Mouse (Mus musculus) c-Kit-positive CD71-negative TER-119-negative erythroid progenitor cells, embryonic 14.5 days (primary cell): Measurements from ENCODE around the gene Gsta4.
"Not testable (repeated sequence)": the region's sequence is repeated elsewhere in the genome, so short reads cannot be mapped to it uniquely, and the experiment has no call there.

Source experiments
- DNase-seq: peaks from one replicate; pipeline ENCODE4 v3.0.0-alpha.2; 2013; ENCODE audit warnings: low read depth

Gsta4 gene

DNA sequence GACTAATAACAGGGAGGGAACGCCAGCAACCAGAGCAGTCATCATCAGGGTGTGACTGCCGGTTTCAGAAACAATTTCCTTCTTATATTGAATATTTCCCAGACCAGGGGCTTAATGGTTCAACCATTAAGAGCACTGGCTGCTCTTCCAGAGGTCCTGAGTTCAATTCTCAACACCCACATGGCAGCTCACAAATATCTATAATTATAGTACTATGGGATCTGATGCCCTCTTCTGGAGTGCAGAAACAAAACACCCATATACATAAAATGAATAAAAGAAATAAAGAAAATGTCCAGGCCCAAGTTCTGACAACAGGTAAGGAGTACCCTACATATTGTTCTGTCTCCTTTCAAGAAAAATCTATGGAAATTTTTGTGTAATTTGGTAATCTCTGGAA, 3.5 kb upstream of the Gsta4 start:
- no peak for DNase-seq

DNA sequence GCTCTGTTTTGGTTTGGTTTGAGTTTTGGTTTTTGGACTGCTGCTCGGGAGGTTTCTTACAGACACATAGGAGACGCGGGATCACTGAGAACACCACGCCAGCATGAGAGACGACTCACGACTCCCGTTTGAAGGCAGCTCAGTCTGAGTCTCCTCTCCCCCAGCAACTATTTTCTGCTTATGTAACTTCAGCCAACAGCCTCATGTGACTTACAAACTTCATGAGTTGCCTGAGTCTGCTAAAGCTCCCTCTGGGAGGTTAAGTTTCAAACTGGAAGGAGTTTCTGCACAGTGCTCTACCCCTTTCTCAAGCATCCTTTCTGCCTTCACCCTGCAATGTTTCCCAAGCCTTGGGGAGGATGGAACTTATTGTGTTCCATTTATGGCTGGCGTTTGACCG, 3.1 kb downstream of the Gsta4 start:
- DNase-seq, result no peak

DNA sequence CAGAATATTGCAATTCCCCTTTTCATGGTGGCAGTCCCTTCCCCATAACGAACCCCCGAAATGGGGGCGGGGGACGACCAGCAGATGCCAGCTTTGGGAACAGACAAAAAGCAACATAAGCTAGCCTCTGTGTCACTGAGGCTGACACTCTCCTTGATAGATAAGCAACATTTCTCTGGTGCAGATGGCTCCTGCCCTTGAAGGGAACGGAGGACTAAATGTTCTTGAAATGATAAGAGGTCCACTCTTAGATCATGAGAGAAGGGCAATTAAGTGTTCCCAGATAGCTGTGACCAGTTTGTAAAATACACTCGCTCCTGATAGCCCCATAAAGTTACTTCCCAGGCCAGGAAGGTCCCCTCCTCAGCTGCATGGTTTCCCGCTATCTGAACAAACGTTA, 6.3 kb downstream of the Gsta4 start:
- no peak for DNase-seq

DNA sequence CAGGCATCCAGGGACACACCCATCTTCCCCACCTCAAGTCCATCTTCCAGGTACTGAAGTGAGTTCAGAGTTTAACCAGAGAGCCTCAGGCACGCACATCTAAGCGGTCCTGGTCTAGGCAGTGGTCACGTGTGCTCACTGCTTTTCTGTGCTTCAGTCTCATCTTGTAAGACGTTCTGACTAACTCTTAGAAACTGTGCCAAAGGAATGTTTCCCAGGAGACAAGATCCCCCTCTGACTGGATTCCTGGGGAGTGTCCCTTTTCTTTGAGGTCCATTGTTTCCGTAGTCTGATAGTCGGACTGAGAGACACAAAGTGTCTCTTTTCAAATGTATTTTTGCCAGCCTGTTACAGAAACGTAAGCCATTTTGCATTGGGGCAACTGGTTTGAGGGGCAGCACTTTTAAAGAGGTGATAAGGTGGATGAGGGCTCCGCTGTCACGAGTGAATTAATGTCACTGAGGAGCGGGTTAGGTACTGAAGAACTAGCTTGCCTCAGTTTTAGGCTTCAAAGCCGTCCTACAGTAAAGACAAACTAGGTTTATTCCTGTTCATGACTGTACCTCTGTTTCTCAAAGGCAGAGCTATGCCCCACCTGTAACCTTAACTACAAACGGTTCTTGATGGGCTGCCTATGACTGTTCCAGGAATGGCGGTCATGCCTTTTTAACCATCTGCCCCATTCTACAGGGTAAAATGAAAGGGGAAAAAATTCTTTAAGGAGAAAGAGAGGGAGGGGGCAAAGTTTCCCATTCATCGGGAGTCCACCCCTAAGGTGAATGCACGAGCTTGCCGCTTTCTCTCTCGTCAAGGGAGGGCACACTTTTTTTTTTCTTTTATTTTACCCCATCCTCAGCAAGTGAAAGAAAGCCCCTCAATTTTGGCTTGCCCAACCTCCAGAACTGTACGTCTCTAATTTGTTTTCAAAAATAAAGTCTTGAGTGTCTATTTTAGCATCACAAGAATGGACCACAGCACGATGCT, 8.4 kb downstream of the Gsta4 start:
- DNase-seq, result no peak

DNA sequence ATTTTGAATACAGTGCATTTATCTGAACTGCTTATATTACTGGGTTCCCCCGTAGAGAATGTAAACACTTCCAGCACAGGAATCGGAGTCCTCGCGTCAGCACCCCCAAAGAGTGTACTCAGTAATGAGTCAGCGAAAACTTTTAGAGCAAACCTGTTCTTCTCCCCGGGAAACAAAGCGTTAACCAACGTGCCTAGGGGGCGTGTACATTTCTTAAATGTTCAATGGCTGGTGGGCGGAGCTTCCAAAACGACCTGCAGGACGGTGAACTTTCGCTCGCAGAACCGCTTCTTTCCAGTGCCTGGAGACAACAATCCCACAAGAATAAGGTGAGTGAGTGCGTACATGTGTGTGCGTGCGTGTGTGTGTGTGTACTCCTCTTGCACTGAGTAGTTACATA, 9.2 kb downstream of the Gsta4 start:
- peak; percentile 86 for DNase-seq

DNA sequence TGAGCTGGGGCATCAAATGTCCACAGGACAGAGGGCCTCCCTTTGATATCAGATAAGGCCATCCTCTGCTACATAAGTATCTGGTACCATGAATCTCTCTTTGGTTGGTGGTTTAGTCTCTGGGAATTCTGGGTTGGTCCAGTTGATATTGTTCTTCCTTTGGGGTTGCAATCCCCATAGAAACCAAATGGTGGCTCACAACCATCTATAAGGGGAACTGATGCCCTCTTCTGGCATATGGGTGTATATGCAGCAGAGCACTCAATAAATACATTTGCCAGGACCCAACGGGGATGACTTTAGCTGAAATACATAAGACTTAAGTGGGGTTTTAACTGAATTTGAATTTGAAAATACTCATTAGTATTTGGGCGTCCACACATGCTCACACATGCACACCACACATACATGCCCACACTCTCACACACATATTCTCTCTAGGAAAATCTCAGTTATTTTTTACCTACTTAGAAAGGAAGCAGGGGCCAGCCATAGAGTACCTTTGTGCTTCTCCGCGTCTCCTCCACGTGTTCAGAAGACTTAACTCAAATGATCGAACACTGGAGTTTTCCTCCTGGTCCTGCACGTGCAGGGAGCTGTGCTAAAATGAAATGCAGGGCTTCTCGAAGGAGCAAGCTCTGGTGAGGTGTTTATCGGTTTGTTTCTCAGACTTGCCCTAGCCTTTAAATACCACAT, 11.5 kb downstream of the Gsta4 start:
- no peak for DNase-seq

DNA sequence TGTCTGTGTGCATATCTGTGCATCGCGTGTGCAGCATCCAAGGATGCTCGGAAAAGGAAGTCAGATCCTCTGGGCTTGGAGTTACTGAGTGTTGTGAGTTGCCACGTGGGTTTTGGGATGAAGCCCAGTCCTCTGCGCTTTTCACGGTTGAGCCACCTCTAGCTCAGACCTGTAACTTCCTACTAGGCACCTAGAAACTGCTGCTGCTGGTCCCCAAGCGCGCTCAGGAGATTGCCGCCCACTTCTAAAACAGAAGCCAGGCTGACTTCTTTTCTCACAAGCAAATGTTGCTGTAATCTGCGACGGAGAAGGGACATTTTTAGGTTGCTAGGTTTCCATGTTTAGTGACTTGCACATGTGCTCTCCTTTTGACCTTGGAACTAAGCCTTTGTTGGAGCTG, 12.5 kb downstream of the Gsta4 start:
- DNase-seq, result no peak

DNA sequence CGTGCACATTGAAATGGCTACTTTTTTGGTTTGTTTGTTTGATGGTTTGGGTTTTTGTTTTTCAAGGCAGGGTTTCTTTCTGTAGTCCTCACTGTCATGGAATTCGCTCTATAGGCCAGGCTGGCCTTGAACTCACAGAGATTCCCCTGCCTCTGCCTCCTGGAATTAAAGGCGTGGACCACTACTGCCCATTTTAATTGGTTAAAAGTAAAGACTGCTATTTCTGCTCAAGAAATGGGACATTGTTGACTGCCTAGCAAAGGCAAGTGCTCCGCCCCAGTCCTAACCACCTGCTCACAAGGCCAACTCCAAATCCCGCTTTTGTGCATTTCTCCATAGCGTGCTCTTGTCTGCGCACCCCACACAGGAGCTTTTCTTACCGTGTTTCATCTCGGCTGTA, 15.2 kb downstream of the Gsta4 start:
- DNase-seq, result no peak

DNA sequence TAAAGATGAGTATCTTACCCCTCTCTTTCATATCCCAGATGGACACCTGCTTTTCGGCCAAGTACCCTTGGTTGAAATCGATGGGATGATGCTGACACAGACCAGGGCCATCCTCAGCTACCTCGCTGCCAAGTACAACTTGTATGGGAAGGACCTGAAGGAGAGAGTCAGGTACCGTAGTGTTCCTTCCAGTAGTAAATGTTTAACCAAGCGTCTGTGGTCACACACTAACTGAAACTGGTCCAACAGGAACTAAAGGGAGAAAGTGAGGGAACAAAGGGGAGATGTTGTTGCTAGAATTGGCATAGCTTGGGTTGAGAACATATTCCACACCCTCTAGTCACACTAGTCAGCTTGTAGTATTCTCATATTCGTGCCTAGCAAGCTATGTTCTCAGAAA, 21.6 kb downstream of the Gsta4 start:
- DNase-seq, result no peak

DNA sequence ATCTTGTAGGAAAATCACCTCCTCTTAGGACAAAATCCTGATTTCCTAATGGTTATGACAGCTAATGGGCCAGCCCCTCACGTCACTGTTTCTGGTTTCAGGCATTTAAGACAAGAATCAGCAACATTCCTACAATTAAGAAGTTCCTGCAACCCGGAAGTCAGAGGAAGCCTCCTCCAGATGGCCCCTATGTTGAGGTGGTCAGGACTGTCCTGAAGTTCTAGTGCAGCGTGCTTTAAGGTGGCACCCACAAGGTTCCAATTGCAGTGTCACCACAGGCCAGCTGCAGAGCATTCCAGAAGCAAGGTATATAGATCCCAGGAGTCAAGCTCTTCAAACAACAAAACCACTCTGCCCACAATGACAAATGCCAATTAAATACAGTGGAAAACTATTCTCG, 26.4 kb downstream of the Gsta4 start:
- no peak for DNase-seq

DNA sequence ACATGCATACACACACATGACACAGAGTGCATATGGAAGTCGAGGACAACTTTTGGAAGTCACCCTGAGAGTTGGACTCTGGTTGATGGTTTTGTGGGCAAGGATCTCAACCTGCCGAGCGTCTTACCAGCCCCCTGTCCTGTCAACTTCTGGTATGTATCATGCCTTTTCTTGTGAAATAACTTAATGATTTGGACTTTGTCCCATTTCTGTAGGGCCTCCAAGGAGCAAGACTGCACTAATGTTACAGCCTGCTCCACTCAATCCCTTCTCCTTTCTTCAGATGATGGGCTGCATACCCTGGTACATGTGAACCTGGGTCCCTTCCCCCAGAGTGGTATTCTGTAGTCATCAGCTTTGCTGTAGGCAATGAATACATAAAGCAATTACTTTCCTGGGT, 27.5 kb downstream of the Gsta4 start:
- no peak for DNase-seq

DNA sequence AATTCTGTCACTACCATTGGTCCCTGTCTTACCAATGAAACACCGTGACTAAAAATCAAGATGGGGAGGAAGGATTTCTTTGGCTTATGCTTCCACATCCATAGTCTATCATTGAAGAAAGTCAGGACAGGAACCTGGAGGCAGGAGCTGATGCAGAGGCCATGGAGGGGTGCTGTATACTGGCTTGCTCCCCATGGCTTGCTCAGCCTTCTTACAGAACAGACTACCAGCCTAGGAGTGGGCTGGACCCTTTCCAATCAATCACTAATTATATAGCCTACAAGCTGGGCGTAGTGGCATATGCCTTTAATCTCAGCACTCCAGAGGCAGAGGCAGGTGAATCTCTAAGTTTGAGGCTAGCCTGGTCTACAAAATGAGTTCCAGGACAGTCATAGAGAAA, 28.2 kb downstream of the Gsta4 start:
- no peak for DNase-seq

DNA sequence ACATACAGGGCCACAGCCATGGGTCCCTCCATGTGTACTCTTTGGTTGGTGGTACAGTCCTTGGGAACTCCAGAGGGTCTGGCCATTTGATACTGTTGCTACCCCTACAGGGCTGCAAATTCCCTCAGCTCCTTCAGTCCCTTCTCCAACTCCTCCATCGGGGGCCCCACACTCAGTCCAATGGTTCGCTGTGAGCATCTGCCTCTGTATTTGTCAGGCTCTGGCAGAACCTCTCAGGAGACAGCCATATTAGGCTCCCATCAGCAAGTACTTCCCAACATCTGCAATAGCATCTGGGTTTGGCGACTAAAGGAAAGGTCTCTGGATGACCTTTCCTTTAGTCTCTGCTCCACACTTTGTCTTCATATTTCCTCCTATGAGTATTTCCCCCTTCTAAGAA, 28.9 kb downstream of the Gsta4 start:
- no peak for DNase-seq

DNA sequence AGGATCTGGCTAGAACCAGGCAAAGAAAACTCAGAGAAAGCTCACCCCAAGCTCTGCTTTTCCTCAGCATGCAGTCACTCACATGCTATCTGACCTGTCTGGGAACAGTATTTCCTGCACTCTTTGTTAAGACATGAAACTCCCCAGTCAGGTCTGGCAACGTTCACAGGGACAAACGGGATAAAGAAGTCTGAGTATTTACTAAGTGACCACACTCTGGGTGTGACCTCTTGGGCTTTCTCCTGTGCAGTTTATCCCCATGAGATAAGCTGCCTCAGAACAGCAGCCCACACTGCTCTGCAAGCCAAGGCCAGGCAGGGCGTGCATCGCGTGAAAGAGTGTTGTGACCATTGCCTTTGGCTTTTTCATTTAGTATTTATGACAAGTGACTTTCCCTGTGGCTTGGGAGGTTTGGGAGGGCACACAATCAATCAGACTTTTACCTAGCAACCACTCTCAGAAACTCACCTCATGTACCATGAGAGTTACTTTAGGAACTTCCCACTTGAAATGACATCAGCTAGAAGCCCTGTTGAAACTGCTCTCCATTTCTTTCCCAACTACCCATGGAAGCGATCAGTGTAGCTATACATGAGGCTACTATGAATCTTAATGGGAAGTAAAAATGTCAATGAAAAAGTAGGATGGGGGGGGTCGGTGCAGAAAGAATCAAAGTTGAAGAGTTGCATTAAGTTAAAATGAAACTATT, 29.9 kb downstream of the Gsta4 start:
- DNase-seq, result no peak

DNA sequence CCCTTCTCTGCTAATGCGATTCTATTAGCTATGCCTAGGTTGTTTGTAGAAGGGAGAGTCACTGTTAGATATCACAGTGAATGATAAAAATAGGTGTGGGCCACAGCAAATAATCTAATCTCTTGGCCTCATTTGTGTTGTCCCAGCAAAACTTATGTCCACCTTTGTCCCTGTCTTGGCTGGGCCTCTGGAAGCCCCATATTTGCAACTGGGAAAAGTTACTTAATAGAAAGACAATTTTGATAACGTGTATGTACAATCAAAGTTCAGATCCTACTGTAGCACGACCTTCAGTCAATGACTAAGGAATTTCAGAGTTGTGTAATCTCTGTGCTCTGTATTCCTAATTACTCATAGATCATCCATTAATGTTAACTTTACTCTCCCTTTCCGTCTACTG, 34.5 kb downstream of the Gsta4 start:
- DNase-seq, result no peak

DNA sequence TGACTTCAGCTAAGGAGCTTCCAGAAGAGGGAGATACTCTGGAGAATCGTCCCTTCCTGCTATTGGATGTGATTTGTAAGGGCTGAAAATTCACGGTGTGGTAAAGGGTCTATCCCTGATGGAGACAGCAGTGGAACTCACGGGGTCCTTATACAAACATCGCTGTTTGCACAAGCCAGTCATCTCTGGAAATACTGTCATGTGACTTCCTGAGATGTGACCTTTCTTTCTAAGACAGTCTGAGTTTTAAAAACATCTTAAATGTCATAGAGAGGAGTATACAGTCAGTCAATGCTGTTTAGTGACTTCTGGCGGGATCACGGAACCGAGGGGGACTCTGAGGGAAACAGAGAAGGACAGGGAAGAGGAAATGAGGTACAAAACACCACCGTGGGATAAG, 40.0 kb downstream of the Gsta4 start:
- DNase-seq, result no peak

DNA sequence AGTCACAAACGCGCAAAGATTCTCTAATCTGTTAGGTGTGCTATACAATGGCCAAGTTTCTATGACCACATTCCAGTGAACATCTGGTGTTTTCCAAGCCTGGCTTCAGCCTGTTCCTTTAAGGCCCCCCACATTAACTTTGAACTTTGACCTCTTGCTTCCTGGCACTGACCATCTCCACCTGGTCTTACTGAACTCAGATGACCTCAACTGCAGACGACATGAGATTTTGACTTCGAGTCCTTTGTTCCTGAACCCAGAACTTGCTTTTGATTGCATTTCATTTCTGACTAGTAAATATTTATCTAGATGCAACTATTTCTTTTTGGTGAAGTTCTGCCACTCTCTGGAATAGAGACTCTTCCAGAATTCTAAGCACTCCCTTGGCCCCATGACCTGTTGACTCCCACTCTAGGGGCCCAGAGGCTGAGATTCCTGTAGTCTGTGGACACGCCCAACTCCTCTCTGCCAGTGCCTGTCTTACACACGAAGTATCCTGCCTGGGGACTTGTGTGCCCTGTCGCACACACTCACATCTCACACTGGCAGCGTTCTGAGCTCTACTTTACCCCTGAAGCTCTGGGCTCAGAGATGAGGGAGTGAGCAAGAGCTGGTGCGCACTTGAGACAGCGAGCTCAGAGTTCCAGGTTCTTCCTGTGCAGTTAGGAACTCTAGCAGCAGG, 40.8 kb downstream of the Gsta4 start:
- DNase-seq, result no peak

DNA sequence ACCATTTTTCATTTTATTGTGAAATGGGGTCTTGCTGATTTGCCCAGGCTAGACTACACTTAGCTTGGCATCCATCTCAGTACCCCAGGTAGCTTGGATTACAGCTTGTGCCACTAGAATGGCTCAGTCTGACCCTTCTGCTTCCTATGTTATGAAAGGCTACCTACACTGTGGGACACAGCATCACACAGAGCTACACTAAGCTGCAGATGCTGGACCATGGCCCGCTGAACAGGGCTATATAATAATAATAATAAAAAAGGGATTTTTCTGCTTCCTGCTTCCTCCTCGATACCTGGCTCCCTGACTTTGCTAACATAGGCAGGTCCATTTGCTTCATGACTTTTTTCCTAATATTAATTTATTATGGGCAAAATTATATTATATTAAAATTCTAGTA, 41.8 kb downstream of the Gsta4 start:
- DNase-seq, result no peak

DNA sequence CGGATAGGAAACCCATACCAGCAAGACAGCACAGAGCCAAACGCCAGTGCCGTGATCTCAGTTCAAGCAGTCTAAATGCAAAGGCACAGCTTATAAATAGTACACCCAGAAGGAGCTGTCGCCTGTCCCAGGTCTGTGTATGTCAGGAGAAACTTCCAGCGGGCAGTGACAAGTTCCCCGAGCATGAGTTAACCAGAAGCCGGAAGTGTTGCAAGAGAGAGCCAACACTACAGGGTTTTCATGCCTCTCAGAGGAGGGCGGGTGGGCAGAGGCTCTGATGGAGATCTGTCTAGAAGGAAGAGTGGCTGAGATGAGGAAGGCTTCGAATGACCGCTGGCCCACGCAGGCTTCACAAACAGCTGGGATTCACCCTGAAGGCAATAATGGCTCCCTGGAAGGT, 42.7 kb downstream of the Gsta4 start:
- no peak for DNase-seq

DNA sequence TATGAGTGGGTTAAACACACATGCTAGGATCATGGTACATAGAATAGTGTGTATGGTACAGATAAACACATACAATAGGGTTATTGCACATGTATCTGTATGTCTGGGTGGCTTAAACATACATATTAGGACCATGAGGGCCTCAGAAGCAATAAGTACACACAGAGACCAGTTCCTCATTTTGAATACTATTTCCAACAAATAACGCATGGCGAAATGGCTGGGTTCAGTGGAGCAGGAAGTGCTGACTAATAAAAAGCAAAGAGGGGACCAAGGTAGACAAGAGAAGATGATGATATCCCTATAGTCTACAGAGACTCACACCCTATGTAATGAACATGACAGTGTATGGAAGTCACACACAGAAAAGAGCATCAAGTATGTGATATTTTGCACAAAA, 45.5 kb downstream of the Gsta4 start:
- DNase-seq, result no peak

DNA sequence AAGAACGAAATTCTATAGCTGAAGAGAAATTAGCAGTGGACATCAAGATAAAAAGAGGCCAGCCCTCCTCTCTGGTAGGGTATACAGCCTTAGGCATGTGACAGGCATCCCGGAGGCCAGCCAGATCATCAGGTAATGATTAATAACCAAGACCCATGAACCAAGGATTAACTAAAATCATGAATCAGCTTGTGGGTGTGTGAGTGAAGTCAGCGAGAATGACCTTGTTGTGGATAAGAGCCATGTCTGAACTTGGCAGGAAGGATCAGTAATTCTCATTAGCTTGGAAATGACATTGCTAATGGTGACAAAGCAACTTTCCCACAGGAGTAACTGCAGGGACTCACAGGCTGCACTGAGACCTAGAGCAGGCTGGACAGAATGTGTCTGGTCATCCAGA, 47.1 kb downstream of the Gsta4 start:
- DNase-seq, result not testable (repeated sequence)

DNA sequence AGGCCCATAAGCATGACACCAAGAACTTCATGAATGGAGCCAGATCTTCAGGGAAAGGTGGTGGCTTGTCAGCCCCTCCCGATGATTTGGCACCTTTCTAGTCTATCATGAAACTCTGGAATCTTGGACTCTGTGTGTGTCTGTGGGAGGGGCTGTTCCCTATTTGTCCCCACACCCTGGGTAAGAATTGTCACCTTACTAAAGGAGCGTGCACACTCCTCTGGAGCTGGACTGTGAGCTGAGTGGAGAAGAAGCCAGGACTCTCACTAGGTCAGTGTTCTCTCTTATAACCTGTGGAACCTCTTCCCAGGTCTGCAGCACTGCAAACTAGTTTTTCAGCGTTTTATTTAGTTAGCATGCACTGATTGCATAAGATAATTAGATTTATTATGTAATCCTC, 47.9 kb downstream of the Gsta4 start, which contains the start of gene Gsta1:
Gsta1 (plus strand) TSS at position 196 of the 400 bp plus-strand sequence.
- not testable (repeated sequence) for DNase-seq
